Mouse (Mus musculus) heart, postnatal 4 days (tissue): ENCODE data around the gene Gm3072. TPM values are rescaled to one million over a fixed set of nuclear protein-coding genes. Genes with fewer than 3 reads are reported as not detected.
"Not testable (repeated sequence)": the region's sequence is repeated elsewhere in the genome, so short reads cannot be mapped to it uniquely, and the experiment has no call there.

Source experiments
- DNase-seq: peaks from one replicate; pipeline ENCODE4 v3.0.0; 2021
- total RNA-seq, 2 experiments: library from RNA; stranded (reverse); gene quantifications; 2 replicates each; pipeline ENCODE4 v1.2.3; 2021

Gene Gm3072
- total RNA-seq, result not detected

GRCm38 (mm10) chr14:41624512-41624911, at the start of gene Gm3072:
Gene Gm3072, minus strand, starts transcription at chr14:41624612.
- DNase-seq, result not testable (repeated sequence)

- DNase-seq, result not testable (repeated sequence)
These were observed 23.8 kb upstream of the Gm3072 start for GRCm38 (mm10) chr14:41648176-41648575.

- DNase-seq, result not testable (repeated sequence)
These were observed 22.0 kb upstream of the Gm3072 start, which contains the start of gene Gm3676 for GRCm38 (mm10) chr14:41646387-41646786. Gene Gm3676, minus strand, starts transcription at chr14:41646487.

- not testable (repeated sequence) for DNase-seq
These were observed 5.7 kb upstream of the Gm3072 start for GRCm38 (mm10) chr14:41630144-41630543.

GRCm38 (mm10) chr14:41622535-41622934, 1.9 kb downstream of the Gm3072 start:
- not testable (repeated sequence) for DNase-seq

- peak; percentile 5 for DNase-seq
These were observed 13.7 kb downstream of the Gm3072 start for GRCm38 (mm10) chr14:41610690-41611089.

- DNase-seq, result not testable (repeated sequence)
These were observed 23.5 kb downstream of the Gm3072 start for GRCm38 (mm10) chr14:41600935-41601334.

GRCm38 (mm10) chr14:41586346-41586745, 38.1 kb downstream of the Gm3072 start:
- not testable (repeated sequence) for DNase-seq

GRCm38 (mm10) chr14:41572911-41573310, 51.5 kb downstream of the Gm3072 start, which contains the start of gene 1700049E17Rik2:
Gene 1700049E17Rik2, plus strand, starts transcription at chr14:41573211.
- not testable (repeated sequence) for DNase-seq

Other genes with a start within 250 kb of the Gm3072 start
- gene Gm7945, start 238.2 kb downstream of the Gm3072 start, total RNA-seq, result not detected
- gene Gm6482, start 216.3 kb downstream of the Gm3072 start, total RNA-seq, result not detected
- gene Gm7954, start 171.1 kb downstream of the Gm3072 start, total RNA-seq, result not detected
- gene Gm3486, start 135.1 kb downstream of the Gm3072 start, total RNA-seq, result not detected
- gene Gm7970, start 69.0 kb downstream of the Gm3072 start, total RNA-seq, result not detected
- not detected for gene 1700049E17Rik2, start 51.4 kb downstream of the Gm3072 start, total RNA-seq
- gene Gm3676, start 21.9 kb upstream of the Gm3072 start, total RNA-seq, result not detected
- not detected for gene Gm8068, start 77.3 kb upstream of the Gm3072 start, total RNA-seq
- gene Gm7929, start 126.0 kb upstream of the Gm3072 start, total RNA-seq, result not detected
- not detected for gene Gm47189, start 147.8 kb upstream of the Gm3072 start, total RNA-seq